Mouse (Mus musculus): ENCODE results near the gene AI413582.

DNA sequence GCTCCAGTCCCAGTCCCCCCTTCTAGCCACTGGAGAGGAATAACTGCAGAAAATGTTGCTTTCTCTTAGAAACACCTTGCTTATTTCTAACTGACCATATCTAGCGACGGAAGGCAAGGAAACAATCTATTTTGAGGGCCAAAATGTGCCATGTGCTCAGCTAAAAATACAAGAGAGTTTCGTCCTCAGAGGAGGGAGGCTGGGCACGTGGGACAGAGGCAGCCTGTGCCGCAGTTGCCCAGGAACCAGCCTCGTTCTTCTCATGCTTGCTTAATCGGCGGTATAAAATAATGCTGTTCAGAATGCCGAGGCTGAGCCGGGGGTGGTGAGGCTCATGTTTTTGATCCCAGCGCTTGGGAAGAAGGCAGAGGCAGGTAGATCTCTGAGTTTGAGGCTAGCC, 21.0 kb downstream of the AI413582 start:
- TF ChIP-seq CTCF (IDR thresholded peaks at IDR 0.05; ENCODE audit: low read depth) (no peak), EP300 (IDR thresholded peaks at IDR 0.05; ENCODE audit: low read depth) (no peak)
